Mouse (Mus musculus): ENCODE measurements at regions not wholly inside any gene's neighbourhood (a gene's known extent, or its start where the extent isn't known, plus 50 kb on each side); places are given as distances from the start of the nearest gene placed in this dataset.

GRCm38 (mm10) chr3:133613836-133614711 is 69.1 kb upstream of the Tet2 start:
- TF ChIP-seq CTCF (IDR thresholded peaks at IDR 0.05; ENCODE audit: low read depth) (no peak), EP300 (optimal IDR thresholded peaks at IDR 0.05) (no peak)

Measured in stomach, postnatal 0 days (tissue).